Mouse (Mus musculus) lung, postnatal 10 days (tissue): ENCODE results near the gene Pacrg.

Experiments used
- DNase-seq: peaks from one replicate; pipeline ENCODE4 v3.0.0; 2021

Pacrg gene

DNA sequence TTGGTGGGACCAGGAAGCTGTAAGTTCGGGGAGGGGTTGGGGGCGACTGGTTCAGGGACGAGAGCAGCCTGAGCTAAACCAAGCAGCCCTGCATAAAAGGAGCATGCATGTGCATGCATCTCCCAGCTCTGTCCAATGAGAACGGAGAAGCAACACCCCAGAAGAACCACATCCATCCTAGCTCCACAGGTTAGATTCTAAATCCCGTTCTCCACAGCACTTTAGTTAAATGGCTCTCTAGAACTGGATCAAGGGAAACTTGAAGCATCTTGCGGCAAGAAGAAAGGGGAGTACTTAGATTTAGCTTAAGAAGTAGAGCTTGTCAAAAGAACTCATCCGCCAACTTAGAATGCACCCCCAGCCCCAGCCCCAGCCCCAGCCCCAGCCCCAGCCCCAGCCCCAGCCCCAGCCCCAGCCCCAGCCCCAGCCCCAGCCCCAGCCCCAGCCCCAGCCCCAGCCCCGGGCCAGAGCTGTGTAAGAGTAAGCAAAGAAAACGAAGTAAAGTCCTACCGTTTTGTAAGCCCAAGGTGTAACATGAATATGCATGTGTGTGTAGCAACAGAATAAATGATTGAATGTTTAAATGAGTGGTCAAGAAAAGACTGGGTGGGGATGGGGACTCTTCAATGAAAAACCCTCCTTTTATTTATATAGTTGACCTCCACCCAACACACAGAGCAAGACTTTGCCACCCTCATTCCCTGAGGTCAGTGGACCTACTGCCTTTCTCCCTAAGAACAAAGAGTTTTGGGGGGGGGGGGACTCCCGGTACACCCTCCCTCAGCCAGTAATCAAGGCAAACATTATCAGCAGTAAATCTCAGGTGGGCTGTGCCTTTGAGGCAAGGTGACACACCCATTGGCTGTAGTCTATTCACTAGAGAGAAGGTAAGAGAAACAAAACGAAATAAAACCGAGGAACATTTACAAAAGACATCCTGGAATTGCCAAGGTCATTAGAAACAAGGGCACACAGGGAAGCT, 474.3 kb downstream of the Pacrg start:
- no peak for DNase-seq

DNA sequence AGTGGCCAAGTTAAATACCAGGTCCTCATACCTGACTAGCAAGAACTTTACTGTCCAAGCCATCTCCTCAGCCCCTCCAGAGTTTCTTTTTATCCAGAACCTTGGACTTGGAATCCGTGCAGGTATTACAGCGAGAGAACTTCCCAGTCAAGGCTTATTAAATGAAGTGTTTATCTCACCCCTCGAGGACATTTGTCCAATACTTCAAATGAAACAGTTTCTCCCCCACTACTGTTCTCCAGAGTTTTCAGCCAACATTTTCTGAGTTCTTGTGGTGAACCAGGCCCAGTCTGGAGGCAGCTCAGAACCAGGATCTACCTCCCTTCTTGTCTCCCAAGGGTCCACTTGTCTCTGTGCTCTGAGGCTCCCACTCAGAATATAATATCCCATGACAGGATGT, 477.0 kb downstream of the Pacrg start:
- no peak for DNase-seq

DNA sequence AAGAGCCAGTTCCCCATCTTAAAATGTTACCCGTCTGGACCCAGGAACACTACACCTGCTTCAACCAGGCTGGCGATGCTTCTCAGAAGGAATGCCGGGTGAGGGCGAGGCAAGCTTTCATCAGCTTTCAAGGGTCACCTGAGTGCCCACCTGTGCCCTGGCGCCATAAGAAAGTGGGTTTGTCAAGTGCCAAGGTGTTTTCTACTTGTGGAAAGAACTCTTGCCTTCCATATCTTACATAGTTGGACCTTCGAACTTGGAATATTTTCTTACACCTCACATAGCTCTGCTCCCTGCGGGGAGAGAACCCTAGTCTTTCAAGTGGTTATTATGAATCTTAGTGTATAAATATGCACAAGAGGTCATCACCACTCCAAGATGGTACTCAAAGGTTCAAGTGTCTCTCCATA, 478.2 kb downstream of the Pacrg start:
- peak; percentile 82 for DNase-seq

DNA sequence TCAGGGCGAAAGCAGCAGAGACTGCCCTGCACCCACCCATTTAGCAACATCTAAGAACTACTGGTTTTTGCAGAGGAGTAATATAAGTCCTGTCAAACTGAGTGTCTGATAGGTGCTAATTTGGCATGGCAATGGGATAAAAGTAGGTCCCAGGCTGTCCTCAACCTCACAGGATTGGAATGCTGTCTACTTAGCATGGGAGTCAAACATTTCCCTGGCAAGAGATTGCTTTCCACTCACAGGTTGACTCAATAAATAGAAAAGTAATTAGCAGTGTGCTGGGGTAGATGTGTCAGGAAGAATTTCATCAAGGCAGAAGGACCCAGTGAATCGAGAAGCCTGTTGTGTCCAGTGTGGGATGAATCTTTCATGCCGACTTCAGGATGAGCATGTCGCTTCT, 479.4 kb downstream of the Pacrg start:
- DNase-seq: no peak

DNA sequence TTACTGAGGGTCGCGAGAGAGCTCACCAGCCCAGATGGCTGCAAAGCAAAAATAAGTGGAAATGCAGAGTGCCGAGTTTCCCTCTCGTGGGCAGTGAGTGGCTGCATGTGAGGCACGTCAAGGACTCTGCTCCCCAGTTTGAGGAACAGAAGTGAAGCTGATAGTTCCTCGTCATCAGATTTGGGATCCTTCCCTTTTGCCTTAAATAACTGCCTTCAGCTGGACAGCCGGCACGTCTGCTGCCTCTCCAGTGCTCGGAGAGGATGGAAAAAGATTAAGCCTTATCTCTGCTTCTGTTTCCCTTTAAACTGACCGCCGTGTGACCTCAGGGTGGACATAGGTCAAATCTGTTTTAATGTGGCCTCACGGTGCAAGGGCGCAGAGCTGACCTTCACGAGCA, 480.6 kb downstream of the Pacrg start:
- no peak for DNase-seq

DNA sequence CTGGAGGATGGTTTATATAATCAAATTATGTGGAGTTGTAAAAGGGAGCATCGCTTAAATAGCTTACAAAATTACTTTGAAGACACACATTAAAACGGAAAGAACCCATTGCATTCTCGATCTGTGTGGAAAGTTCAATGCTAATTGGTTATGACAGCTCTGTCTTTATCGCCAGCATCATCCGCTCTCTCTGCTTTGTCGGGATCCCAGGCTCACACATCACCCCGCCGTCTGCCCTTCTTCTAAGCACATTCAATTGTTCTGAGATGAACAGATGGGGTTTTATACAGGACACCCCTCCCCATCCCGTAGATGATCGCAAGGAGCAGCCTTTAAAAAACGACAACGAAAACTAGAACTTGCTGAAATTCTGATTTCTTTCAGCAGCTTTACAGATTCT, 482.8 kb downstream of the Pacrg start:
- no peak for DNase-seq

DNA sequence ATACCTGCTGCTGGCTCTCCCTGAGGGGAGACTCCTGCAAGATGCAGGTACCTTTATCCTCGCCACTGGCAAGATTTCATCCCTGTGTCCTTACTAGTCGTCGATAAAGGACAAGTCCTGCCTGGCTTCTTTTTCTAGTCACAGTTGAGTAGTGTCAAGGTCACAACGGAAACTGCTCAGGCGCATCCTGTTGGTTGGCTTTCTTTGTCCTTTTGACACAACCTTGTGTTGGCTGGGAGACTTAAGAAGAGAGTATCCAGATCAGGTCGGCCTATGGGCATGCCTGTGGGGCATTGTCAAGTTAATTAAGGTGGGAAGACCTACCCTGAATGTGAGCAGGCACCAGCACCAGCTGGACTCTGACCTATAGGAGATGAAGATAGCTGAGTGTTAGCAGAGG, 483.8 kb downstream of the Pacrg start:
- no peak for DNase-seq

DNA sequence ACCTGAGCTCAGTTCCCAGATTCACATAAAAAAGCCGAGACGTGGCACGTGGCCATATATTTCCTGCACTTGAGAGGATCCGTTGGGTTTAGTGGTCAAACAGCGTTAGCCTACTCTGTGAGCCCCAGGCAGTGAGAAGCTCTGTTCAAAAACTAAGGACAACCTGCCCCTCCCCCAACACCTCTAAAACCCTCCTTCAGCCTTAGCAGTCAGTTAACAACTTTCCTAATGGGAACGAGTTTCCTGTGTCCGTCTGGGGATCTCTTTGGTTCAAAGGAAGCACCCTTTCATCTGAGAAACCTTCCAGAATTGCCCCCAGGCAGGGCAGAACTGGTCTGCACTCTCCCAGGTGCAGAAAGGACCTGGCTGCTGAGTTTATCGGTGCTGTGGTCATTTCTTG, 484.4 kb downstream of the Pacrg start:
- no peak for DNase-seq
